Mouse (Mus musculus): ENCODE data around the gene Stx17.

GRCm38 (mm10) chr4:48203564-48203963, 78.8 kb downstream of the Stx17 start:
- TF ChIP-seq POLR2A (IDR thresholded peaks at IDR 0.05; ENCODE audit: low read depth, low read length) (no peak), CTCF (IDR thresholded peaks at IDR 0.05; ENCODE audit: borderline replicate concordance, insufficient read depth, low read length) (no peak)

Measured in embryonic fibroblast, embryonic 13.5 days (primary cell).